Mouse (Mus musculus): ENCODE results near the gene Urad. TPM values are rescaled to one million over a fixed set of nuclear protein-coding genes. Genes with fewer than 3 reads are reported as not detected.

Urad gene
- polyA plus RNA-seq, 1 experiment from 2014 or later = not detected

- 65% methylated on average over 9 of the region's 9 CpGs for WGBS
- Histone ChIP-seq H3K4me3 (ENCODE audit: low read depth, low read length) (no peak overlapping the region), H3K9ac (replicated peaks; ENCODE audit: low read depth, low read length) (no peak overlapping the region), H3K9me3 (ENCODE audit: control insufficient read depth, low read depth, low read length) (no peaks in the 10 kb centered on the region), H3K36me3 (ENCODE audit: control insufficient read depth, insufficient read depth, low read length) (no peaks in the 10 kb centered on the region), H3K27ac (ENCODE audit: low read length) (no peak overlapping the region), H3K4me2 (replicated peaks; ENCODE audit: low read depth, low read length) (no peak overlapping the region), H3K27me3 (ENCODE audit: control insufficient read depth, insufficient read depth, low read length) (no peaks in the 10 kb centered on the region), H3K4me1 (ENCODE audit: control insufficient read depth, insufficient read depth, low read length) (no peaks in the 10 kb centered on the region)
- no peak for ATAC-seq (ENCODE audit: insufficient number of reproducible peaks, insufficient read depth, low FRiP score, low read depth)
Measured at GRCm38 (mm10) chr5:147338967-147339366, 16.7 kb upstream of the Urad start.

- 24% methylated on average over 7 of the region's 7 CpGs for WGBS
- no peak overlapping the region for H3K4me3 ChIP-seq (ENCODE audit: low read depth, low read length)
- H3K27me3 ChIP-seq (ENCODE audit: control insufficient read depth, insufficient read depth, low read length) = no peaks in the 10 kb centered on the region
- no peak overlapping the region for H3K4me2 ChIP-seq (replicated peaks; ENCODE audit: low read depth, low read length)
- no peak overlapping the region for H3K9ac ChIP-seq (replicated peaks; ENCODE audit: low read depth, low read length)
- no peaks in the 10 kb centered on the region for H3K4me1 ChIP-seq (ENCODE audit: control insufficient read depth, insufficient read depth, low read length)
- H3K36me3 ChIP-seq (ENCODE audit: control insufficient read depth, insufficient read depth, low read length) = no peaks in the 10 kb centered on the region
- no peaks in the 10 kb centered on the region for H3K9me3 ChIP-seq (ENCODE audit: control insufficient read depth, low read depth, low read length)
- ATAC-seq (ENCODE audit: insufficient number of reproducible peaks, insufficient read depth, low FRiP score, low read depth) = peak; percentile 28; the same call in 1 of the 2 replicates
- H3K27ac ChIP-seq (ENCODE audit: low read length) = no peak overlapping the region
Measured at GRCm38 (mm10) chr5:147332711-147333110, 10.5 kb upstream of the Urad start.

- ATAC-seq (ENCODE audit: insufficient number of reproducible peaks, insufficient read depth, low FRiP score, low read depth) = no peak
- H3K27ac ChIP-seq (ENCODE audit: low read length) = no peak overlapping the region
- 34% methylated on average over 2 of the region's 2 CpGs for WGBS
- no peaks in the 10 kb centered on the region for H3K4me1 ChIP-seq (ENCODE audit: control insufficient read depth, insufficient read depth, low read length)
- no peak overlapping the region for H3K4me3 ChIP-seq (ENCODE audit: low read depth, low read length)
- H3K9me3 ChIP-seq (ENCODE audit: control insufficient read depth, low read depth, low read length) = no peaks in the 10 kb centered on the region
- H3K27me3 ChIP-seq (ENCODE audit: control insufficient read depth, insufficient read depth, low read length) = no peaks in the 10 kb centered on the region
- H3K36me3 ChIP-seq (ENCODE audit: control insufficient read depth, insufficient read depth, low read length) = no peaks in the 10 kb centered on the region
- no peak overlapping the region for H3K4me2 ChIP-seq (replicated peaks; ENCODE audit: low read depth, low read length)
- H3K9ac ChIP-seq (replicated peaks; ENCODE audit: low read depth, low read length) = no peak overlapping the region
Measured at GRCm38 (mm10) chr5:147331547-147331946, 9.3 kb upstream of the Urad start.

GRCm38 (mm10) chr5:147329946-147330345 is 7.7 kb upstream of the Urad start:
- no peak for ATAC-seq (ENCODE audit: insufficient number of reproducible peaks, insufficient read depth, low FRiP score, low read depth)
- 86% methylated on average over 11 of the region's 11 CpGs for WGBS
- no peak overlapping the region for H3K9ac ChIP-seq (replicated peaks; ENCODE audit: low read depth, low read length)
- no peaks in the 10 kb centered on the region for H3K4me1 ChIP-seq (ENCODE audit: control insufficient read depth, insufficient read depth, low read length)
- no peak overlapping the region for H3K4me3 ChIP-seq (ENCODE audit: low read depth, low read length)
- H3K27ac ChIP-seq (ENCODE audit: low read length) = no peak overlapping the region
- H3K36me3 ChIP-seq (ENCODE audit: control insufficient read depth, insufficient read depth, low read length) = no peaks in the 10 kb centered on the region
- no peaks in the 10 kb centered on the region for H3K27me3 ChIP-seq (ENCODE audit: control insufficient read depth, insufficient read depth, low read length)
- no peak overlapping the region for H3K4me2 ChIP-seq (replicated peaks; ENCODE audit: low read depth, low read length)
- no peaks in the 10 kb centered on the region for H3K9me3 ChIP-seq (ENCODE audit: control insufficient read depth, low read depth, low read length)

GRCm38 (mm10) chr5:147327636-147328035 is 5.4 kb upstream of the Urad start:
- ATAC-seq (ENCODE audit: insufficient number of reproducible peaks, insufficient read depth, low FRiP score, low read depth) = no peak
- Histone ChIP-seq H3K36me3 (ENCODE audit: control insufficient read depth, insufficient read depth, low read length) (no peaks in the 10 kb centered on the region), H3K4me1 (ENCODE audit: control insufficient read depth, insufficient read depth, low read length) (no peaks in the 10 kb centered on the region), H3K9ac (replicated peaks; ENCODE audit: low read depth, low read length) (no peak overlapping the region), H3K27me3 (ENCODE audit: control insufficient read depth, insufficient read depth, low read length) (0 out of 2 replicates have a peak, but pooled peaks cover 2% of the 10 kb centered on the region), H3K4me2 (replicated peaks; ENCODE audit: low read depth, low read length) (no peak overlapping the region), H3K4me3 (ENCODE audit: low read depth, low read length) (no peak overlapping the region), H3K27ac (ENCODE audit: low read length) (no peak overlapping the region), H3K9me3 (ENCODE audit: control insufficient read depth, low read depth, low read length) (no peaks in the 10 kb centered on the region)
- WGBS = 89% methylated on average over 5 of the region's 5 CpGs

GRCm38 (mm10) chr5:147325931-147326330 is 3.7 kb upstream of the Urad start:
- H3K9me3 ChIP-seq (ENCODE audit: control insufficient read depth, low read depth, low read length) = no peaks in the 10 kb centered on the region
- no peaks in the 10 kb centered on the region for H3K36me3 ChIP-seq (ENCODE audit: control insufficient read depth, insufficient read depth, low read length)
- H3K4me3 ChIP-seq (ENCODE audit: low read depth, low read length) = no peak overlapping the region
- H3K4me1 ChIP-seq (ENCODE audit: control insufficient read depth, insufficient read depth, low read length) = no peaks in the 10 kb centered on the region
- no peak overlapping the region for H3K4me2 ChIP-seq (replicated peaks; ENCODE audit: low read depth, low read length)
- H3K27me3 ChIP-seq (ENCODE audit: control insufficient read depth, insufficient read depth, low read length) = 0 out of 2 replicates have a peak, but pooled peaks cover 5% of the 10 kb centered on the region
- H3K27ac ChIP-seq (ENCODE audit: low read length) = no peak overlapping the region
- no peak for ATAC-seq (ENCODE audit: insufficient number of reproducible peaks, insufficient read depth, low FRiP score, low read depth)
- 74% methylated on average over 11 of the region's 11 CpGs for WGBS
- H3K9ac ChIP-seq (replicated peaks; ENCODE audit: low read depth, low read length) = no peak overlapping the region

- H3K27ac ChIP-seq (ENCODE audit: low read length) = no peak overlapping the region
- no peak overlapping the region for H3K9ac ChIP-seq (replicated peaks; ENCODE audit: low read depth, low read length)
- 15% methylated on average over 17 of the region's 17 CpGs for WGBS
- no peaks in the 10 kb centered on the region for H3K36me3 ChIP-seq (ENCODE audit: control insufficient read depth, insufficient read depth, low read length)
- H3K27me3 ChIP-seq (ENCODE audit: control insufficient read depth, insufficient read depth, low read length) = peaks cover 13% of the 10 kb centered on the region; the same call in 1 of the 2 replicates
- H3K4me2 ChIP-seq (replicated peaks; ENCODE audit: low read depth, low read length) = no peak overlapping the region
- no peaks in the 10 kb centered on the region for H3K9me3 ChIP-seq (ENCODE audit: control insufficient read depth, low read depth, low read length)
- H3K4me1 ChIP-seq (ENCODE audit: control insufficient read depth, insufficient read depth, low read length) = no peaks in the 10 kb centered on the region
- 0 out of 2 replicates have a peak, but pooled peaks have one; percentile 4 for ATAC-seq (ENCODE audit: insufficient number of reproducible peaks, insufficient read depth, low FRiP score, low read depth)
- H3K4me3 ChIP-seq (ENCODE audit: low read depth, low read length) = no peak overlapping the region
Measured at GRCm38 (mm10) chr5:147323237-147323917, 1.1 kb upstream of the Urad start.

GRCm38 (mm10) chr5:147319653-147320052 is 2.6 kb downstream of the Urad start:
- no peak overlapping the region for H3K9ac ChIP-seq (replicated peaks; ENCODE audit: low read depth, low read length)
- H3K4me1 ChIP-seq (ENCODE audit: control insufficient read depth, insufficient read depth, low read length) = no peaks in the 10 kb centered on the region
- no peak overlapping the region for H3K4me2 ChIP-seq (replicated peaks; ENCODE audit: low read depth, low read length)
- no peaks in the 10 kb centered on the region for H3K9me3 ChIP-seq (ENCODE audit: control insufficient read depth, low read depth, low read length)
- no peaks in the 10 kb centered on the region for H3K36me3 ChIP-seq (ENCODE audit: control insufficient read depth, insufficient read depth, low read length)
- ATAC-seq (ENCODE audit: insufficient number of reproducible peaks, insufficient read depth, low FRiP score, low read depth) = peak; percentile 54; the same call in 1 of the 2 replicates
- H3K27me3 ChIP-seq (ENCODE audit: control insufficient read depth, insufficient read depth, low read length) = peaks cover 47% of the 10 kb centered on the region
- no peak overlapping the region for H3K27ac ChIP-seq (ENCODE audit: low read length)
- H3K4me3 ChIP-seq (ENCODE audit: low read depth, low read length) = no peak overlapping the region

- WGBS = 24% methylated on average over 7 of the region's 7 CpGs
- no peaks in the 10 kb centered on the region for H3K4me1 ChIP-seq (ENCODE audit: control insufficient read depth, insufficient read depth, low read length)
- peaks cover 62% of the 10 kb centered on the region for H3K27me3 ChIP-seq (ENCODE audit: control insufficient read depth, insufficient read depth, low read length)
- H3K36me3 ChIP-seq (ENCODE audit: control insufficient read depth, insufficient read depth, low read length) = no peaks in the 10 kb centered on the region
- H3K27ac ChIP-seq (ENCODE audit: low read length) = no peak overlapping the region
- ATAC-seq (ENCODE audit: insufficient number of reproducible peaks, insufficient read depth, low FRiP score, low read depth) = no peak
- H3K4me2 ChIP-seq (replicated peaks; ENCODE audit: low read depth, low read length) = no peak overlapping the region
- no peak overlapping the region for H3K9ac ChIP-seq (replicated peaks; ENCODE audit: low read depth, low read length)
- H3K9me3 ChIP-seq (ENCODE audit: control insufficient read depth, low read depth, low read length) = no peaks in the 10 kb centered on the region
- H3K4me3 ChIP-seq (ENCODE audit: low read depth, low read length) = no peak overlapping the region
Measured at GRCm38 (mm10) chr5:147317991-147318390, 4.2 kb downstream of the Urad start.
